Mouse (Mus musculus) cortical plate, adult 2 months (tissue): ENCODE results near the gene Fbln2. TPM values are rescaled to one million over a fixed set of nuclear protein-coding genes. Genes with fewer than 3 reads are reported as not detected.

Experiments
- H3K27ac ChIP-seq: fragments of 200-500 bp; 2 replicates; pipeline ENCODE4 v1.5.1; 2012; ENCODE audit warnings: low read length, control low read depth, inconsistent platforms; ENCODE audit not compliant: insufficient read depth
- H3K4me1 ChIP-seq: fragments of 200-500 bp; 2 replicates; pipeline ENCODE4 v1.6.1; 2011; ENCODE audit warnings: low read length; ENCODE audit not compliant: control insufficient read depth, insufficient read depth
- H3K4me3 ChIP-seq: fragments of 200-500 bp; 2 replicates; pipeline ENCODE4 v1.5.1; 2011; ENCODE audit warnings: mild to moderate bottlenecking, low read length, control low read depth; ENCODE audit not compliant: insufficient read depth
- CTCF ChIP-seq: fragments of 200-500 bp; IDR thresholded peaks from 2 replicates; pipeline ENCODE4 v1.5.1; 2011; ENCODE audit warnings: mild to moderate bottlenecking, control low read depth, low read length; ENCODE audit not compliant: insufficient read depth; ENCODE audit errors: extremely low read depth
- POLR2A ChIP-seq: fragments of 200-500 bp; IDR thresholded peaks from 2 replicates; pipeline ENCODE4 v1.6.1; 2011; ENCODE audit warnings: mild to moderate bottlenecking, low read length, control low read depth; ENCODE audit not compliant: insufficient read depth; ENCODE audit errors: extremely low read depth
- polyA plus RNA-seq: library from polyadenylated mRNA; depleted of rRNA; stranded (reverse); fragments of >200 nt; gene quantifications from 2 replicates; pipeline ENCODE4 v1.2.3, GENCODE M21; 2012

The Fbln2 gene
- polyA plus RNA-seq, 1 experiment = 12.8 TPM

DNA sequence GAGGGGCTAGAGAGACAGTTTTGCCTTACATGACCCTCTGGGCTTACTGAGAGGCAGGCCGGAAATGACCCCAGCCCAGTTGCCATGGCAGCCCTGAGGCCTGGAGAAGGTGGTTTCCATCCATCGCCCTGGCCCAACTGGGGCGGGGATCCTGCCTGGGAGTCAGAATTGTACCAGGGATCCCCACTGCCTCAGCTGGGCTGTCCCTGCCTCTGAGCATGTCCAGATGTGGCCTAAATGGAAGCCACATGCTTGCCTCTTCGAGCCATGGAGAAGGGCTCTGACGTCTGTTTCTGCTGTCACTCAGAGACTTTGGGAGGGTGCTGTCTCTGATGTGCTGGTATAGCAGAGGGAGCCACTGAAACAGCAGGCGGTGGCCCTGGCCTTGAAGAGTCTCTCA is 24.2 kb downstream of the Fbln2 start:
- no peak for TF ChIP-seq CTCF
- TF ChIP-seq POLR2A = no peak
- Histone ChIP-seq H3K4me3 (no peak overlapping the region), H3K4me1 (peaks cover 2% of the 10 kb centered on the region; the same call in 1 of the 2 replicates), H3K27ac (no peak overlapping the region)

DNA sequence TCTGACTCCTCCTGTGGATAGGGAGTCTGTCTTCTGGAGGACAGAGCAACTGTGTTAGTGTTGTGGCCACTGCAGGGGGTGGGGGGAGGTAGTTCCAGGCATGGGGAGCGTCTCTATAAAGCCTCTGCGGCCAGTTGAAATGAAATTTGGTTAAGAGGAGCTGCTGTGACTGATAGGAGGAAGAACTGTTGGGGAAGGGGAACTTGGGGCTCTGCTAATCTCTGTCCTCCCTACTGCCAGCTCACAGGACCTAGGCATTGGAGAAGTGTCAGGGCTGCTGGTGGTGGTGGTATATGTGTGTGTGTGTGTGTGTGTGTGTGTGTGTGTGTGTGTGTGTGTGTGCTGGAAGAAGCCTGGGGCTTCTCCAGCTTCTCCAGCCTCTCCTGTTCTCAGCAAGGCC is 25.0 kb downstream of the Fbln2 start:
- Histone ChIP-seq H3K27ac (no peak overlapping the region), H3K4me1 (peaks cover 2% of the 10 kb centered on the region; the same call in 1 of the 2 replicates), H3K4me3 (no peak overlapping the region)
- TF ChIP-seq POLR2A = no peak
- no peak for TF ChIP-seq CTCF

DNA sequence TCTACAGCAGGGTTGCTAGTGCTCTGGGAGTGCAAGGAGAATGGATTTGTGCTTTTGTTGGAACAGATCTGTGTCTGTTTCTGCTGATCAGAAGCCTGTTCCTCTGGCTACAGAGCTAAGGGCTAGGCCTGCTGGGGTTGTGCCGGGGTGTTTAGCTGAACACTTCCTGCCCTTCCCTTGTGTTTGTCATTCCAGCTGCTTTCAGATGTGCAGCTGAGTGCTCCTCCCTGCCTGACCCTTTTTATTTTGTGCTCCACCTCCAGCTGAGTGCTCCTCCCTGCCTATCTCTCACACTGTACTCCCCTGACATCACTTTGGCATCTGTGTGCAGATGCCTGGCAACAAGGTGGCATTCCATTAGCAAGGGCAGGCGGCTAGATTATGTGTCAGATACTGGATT is 28.3 kb downstream of the Fbln2 start:
- no peak for TF ChIP-seq CTCF
- TF ChIP-seq POLR2A = no peak

DNA sequence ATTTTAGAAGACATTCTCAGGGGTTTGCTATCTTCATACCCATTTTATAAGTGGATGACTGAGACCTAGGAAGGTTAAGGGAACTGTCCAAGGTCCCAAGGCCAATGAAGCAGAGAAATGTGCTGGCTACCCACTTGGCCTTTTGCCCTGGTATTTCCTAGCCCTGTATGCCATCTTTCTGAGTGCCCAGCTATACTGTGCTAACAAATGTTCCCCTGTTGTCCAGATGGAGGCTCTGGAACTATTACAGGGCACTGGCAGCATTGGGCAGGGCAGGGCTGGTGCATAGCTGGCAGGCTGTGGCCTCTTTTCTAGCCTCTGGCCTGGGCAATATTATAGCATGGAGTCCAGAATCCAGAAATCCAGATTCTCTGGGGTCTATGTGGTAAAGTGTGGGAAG is 28.7 kb downstream of the Fbln2 start:
- Histone ChIP-seq H3K27ac (no peak overlapping the region), H3K4me1 (peaks cover 8% of the 10 kb centered on the region), H3K4me3 (no peak overlapping the region)
- TF ChIP-seq POLR2A = no peak
- no peak for TF ChIP-seq CTCF

More for the DNA sequence above, 28.3 kb downstream of the Fbln2 start:
- Histone ChIP-seq H3K4me3 (no peak overlapping the region), H3K27ac (no peak overlapping the region), H3K4me1 (peaks cover 9% of the 10 kb centered on the region)

DNA sequence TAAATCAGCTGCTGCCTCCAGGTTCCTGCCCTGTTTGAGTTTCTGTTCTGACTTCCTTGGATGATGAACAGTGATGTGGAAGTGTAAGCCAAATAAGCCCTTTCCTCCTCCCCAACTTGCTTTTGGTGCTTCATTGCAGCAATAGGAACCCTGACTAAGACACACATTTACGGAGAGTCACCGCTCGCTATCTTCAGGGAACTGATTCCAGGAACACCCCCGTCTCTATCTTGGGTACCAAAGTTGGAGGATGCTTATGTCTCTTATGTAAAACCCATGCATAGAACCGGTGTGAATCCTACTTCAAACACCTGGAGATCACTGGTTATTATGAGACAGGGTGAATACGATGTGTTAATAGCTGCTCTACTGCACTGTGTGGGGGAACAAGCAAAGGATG is 31.1 kb downstream of the Fbln2 start:
- no peak for TF ChIP-seq CTCF
- no peak for TF ChIP-seq POLR2A
- Histone ChIP-seq H3K27ac (no peak overlapping the region), H3K4me3 (no peak overlapping the region), H3K4me1 (peaks cover 7% of the 10 kb centered on the region)

DNA sequence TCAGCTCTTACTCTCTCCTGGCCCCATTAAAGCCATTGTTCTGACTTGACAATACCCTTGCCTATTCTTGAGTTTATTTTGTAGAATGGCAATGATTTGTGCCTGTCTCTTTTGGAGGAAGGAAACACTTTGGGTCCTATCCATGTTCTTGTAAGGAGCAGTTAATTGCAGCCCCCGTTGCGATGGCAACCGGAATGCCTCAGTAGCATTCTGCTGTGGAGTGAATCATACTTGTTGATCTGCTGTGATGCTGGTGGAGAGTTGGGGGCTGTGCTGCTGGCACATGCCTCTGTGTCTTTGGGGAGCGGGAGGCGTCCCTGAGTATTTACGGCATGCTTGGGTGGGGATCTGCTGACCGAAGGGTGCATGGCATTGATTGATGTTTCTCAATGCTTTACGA is 32.1 kb downstream of the Fbln2 start:
- Histone ChIP-seq H3K27ac (peak overlapping the region; percentile 46; the same call in 1 of the 2 replicates), H3K4me1 (peaks cover 7% of the 10 kb centered on the region)
- no peak for TF ChIP-seq CTCF
- no peak for TF ChIP-seq POLR2A

DNA sequence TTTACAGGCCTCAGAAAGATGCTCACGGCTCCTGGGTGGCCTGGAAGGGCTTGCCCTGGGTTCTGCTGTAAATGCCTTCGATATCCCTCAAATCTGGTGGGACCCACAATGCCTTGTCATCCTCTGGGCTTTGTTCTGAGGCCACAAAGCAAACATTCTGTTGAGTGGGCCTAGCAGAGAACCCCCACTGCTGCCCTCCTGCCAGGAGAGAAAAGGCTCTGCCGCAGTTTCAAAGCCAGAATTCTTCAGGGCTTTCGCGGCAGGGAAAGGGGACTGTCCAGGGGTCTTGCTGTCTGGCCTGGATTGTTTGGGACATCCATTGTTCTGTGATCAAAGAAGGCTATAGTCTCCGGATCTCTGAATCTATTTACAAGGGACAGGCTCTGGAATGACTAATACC is 33.1 kb downstream of the Fbln2 start:
- H3K4me1 ChIP-seq = peaks cover 7% of the 10 kb centered on the region
- H3K4me3 ChIP-seq = no peak overlapping the region
- TF ChIP-seq POLR2A (no peak), CTCF (no peak)
- no peak overlapping the region for H3K27ac ChIP-seq

More for the DNA sequence above, 32.1 kb downstream of the Fbln2 start:
- H3K4me3 ChIP-seq = no peak overlapping the region

DNA sequence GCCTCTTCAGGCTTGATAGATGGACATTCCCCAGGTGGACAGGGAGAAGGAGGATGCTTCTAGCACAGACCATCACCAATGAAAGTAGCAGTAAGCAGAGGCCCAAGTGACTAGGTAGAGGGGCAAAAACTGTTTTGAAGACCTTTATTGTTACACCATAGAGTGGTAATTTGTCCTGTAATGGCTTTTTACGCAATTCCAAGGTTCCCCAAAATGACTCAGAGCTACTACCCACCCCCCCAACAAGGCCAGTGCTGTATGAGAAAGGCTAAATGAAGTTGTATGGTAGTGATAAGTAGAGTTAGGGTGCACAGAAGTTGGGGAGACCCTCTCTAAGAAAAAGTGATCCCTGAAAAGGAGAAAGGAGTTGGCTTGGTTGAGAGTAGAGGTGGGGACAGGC is 35.1 kb downstream of the Fbln2 start:
- Histone ChIP-seq H3K27ac (no peak overlapping the region), H3K4me3 (no peak overlapping the region), H3K4me1 (peaks cover 7% of the 10 kb centered on the region)
- no peak for TF ChIP-seq CTCF
- TF ChIP-seq POLR2A = no peak

DNA sequence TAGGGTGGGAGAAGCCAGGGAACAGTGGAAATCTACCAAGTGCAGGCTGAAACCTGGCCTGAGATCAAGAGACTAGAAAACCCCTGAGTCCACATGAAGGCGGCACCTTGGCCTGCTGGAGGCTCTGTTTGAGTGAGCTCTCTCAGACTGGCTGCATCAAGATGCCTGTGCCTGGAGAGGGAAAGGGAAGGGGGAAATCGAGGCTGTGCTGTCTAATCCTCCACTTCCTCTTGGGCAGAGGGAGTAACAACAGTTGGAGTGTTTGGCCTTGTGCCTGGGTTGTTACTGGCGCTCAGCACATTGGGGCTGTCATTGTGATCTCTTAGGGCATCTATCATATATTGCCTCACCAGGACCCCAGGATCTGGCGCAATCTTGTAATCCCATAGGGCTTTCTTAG is 36.4 kb downstream of the Fbln2 start:
- no peak overlapping the region for H3K27ac ChIP-seq
- peaks cover 5% of the 10 kb centered on the region for H3K4me1 ChIP-seq
- TF ChIP-seq POLR2A = no peak
- no peak overlapping the region for H3K4me3 ChIP-seq

DNA sequence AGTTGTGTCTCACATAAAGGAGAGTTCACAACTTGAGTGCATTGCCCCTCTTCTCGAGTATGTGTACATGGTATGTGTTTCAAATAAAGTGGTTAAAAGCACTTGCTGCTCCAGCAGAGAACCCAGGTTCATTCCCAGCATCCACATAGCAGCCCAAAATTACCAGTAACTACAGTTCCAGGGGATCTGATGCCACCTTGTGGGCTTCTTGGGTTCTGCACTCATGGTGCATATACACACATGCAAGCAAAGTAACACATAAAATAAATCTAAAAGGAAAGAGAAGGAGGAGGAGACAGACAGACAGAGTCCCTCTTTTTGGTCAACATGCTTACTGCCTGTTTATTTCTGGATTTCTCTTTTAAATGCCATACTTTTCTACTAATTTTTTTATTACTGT is 37.5 kb downstream of the Fbln2 start:
- Histone ChIP-seq H3K4me3 (no peak overlapping the region), H3K4me1 (no peaks in the 10 kb centered on the region)
- TF ChIP-seq CTCF (0 out of 2 replicates have a peak, but pooled peaks have one; percentile 7), POLR2A (no peak)

DNA sequence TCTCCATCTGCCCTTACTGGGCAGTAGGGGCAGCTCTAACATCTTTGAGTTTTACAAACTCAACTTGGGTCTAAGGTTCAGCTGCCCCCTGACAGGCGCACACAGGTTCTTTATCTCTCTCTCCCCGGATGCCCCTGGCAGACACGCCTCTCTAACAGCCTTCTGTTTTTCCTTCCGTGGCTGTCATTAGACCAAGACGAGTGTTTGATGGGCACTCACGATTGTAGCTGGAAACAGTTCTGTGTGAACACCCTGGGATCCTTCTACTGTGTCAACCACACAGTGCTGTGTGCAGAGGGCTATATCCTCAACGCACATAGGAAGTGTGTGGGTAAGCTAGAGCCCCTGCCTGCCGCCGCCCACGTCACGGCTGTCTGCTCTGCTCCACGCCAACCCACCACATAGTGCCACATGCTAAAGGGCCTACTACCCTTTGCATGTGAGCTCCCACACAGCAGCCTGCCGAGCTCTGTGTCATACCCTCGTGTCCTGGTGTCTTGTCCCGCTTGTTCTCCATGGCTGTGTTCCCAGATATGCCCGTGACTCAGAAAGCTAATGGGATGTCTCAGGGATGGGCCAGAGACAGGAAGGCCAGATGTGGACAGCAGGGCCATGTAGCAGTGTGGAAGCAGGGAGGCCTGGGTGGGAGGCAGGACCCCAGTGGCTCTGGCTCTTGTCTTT is 47.3 kb downstream of the Fbln2 start:
- no peak overlapping the region for H3K4me3 ChIP-seq
- no peak overlapping the region for H3K27ac ChIP-seq
- peaks cover 5% of the 10 kb centered on the region for H3K4me1 ChIP-seq
- TF ChIP-seq CTCF (no peak), POLR2A (no peak)

More for the DNA sequence above, 37.5 kb downstream of the Fbln2 start:
- H3K27ac ChIP-seq = no peak overlapping the region
